Mouse (Mus musculus) liver, adult 2 months (tissue): ENCODE measurements at regions not wholly inside any gene's neighbourhood (a gene's known extent, or its start where the extent isn't known, plus 50 kb on each side); places are given as distances from the start of the nearest gene placed in this dataset.

Source experiments
- CTCF ChIP-seq: fragments of 200-500 bp; IDR thresholded peaks from 2 replicates; pipeline ENCODE4 v1.5.1; 2011; ENCODE audit warnings: low read depth, low read length, control low read depth
- POLR2A ChIP-seq: fragments of 200-500 bp; IDR thresholded peaks from 2 replicates; pipeline ENCODE4 v1.6.1; 2011; ENCODE audit warnings: low read length, control low read depth; ENCODE audit not compliant: insufficient read depth; ENCODE audit errors: extremely low read depth

DNA sequence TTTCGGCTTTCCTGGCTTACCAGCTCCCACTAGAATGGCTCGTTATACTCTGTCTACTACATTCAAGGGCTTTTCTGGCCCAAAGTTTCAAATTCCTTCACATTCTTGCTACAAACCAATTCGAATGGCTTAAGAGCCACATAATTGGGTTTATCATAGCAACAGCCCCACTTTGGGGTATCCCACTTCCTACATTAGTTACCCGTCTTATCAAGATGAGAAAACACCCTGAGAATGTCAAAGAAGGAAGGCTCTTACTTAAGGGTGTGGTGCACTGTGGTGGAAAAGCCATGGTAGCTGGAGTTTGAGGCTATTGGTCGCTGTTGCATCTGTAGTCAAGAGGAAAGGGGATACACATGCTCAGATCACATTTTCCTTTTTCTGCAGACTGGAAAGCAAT lies 213.2 kb upstream of the Klf3 start:
- TF ChIP-seq POLR2A (no peak), CTCF (no peak)
